Mouse (Mus musculus) cerebellum, adult 2 months (tissue): ENCODE results near the gene Tanc1.

Experiments used
- CTCF ChIP-seq: fragments of 200-500 bp; IDR thresholded peaks from 2 replicates; pipeline ENCODE4 v1.5.1; 2011; ENCODE audit warnings: low read depth, mild to moderate bottlenecking, control low read depth, low read length, moderate library complexity, borderline replicate concordance; ENCODE audit not compliant: insufficient read depth
- POLR2A ChIP-seq: fragments of 200-500 bp; IDR thresholded peaks from 2 replicates; pipeline ENCODE4 v1.6.1; 2011; ENCODE audit warnings: low read length, control low read depth, borderline replicate concordance; ENCODE audit not compliant: insufficient read depth

- TF ChIP-seq POLR2A (no peak), CTCF (no peak)
These were observed 53.1 kb downstream of the Tanc1 start for GRCm38 (mm10) chr2:59664803-59665567.
